Mouse (Mus musculus): ENCODE data around the gene Sult1d1. TPM values are rescaled to one million over a fixed set of nuclear protein-coding genes. Genes with fewer than 3 reads are reported as not detected.

Sult1d1 gene
- total and polyA plus RNA-seq, 2 experiments, result 6.7 to 268 TPM

DNA sequence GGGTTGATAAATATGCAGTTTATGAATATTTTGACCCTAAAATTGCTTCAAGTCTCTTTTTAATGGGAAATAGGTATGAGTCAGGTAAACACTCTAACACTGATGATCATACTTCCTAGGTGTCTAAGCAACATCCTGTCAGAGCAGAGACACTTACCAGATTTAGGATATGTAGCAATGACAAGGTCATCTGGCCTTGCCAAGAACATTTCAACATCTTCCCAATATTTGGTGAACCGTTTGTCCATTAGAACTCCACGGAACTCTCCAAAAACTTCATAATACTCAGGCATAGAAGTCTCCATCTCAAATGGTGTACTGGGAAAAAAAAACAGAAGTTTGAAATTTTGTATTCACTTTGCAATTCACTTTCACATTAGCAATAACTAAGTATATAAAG, 21.1 kb upstream of the Sult1d1 start:
- no peaks in the 10 kb centered on the region for H3K27me3 ChIP-seq (ENCODE audit: control insufficient read depth, insufficient read depth, low read length)
- TF ChIP-seq POLR2A (IDR thresholded peaks at IDR 0.05; ENCODE audit: extremely low read depth, insufficient read depth, low read length), result no peak
- TF ChIP-seq CTCF (IDR thresholded peaks at IDR 0.05; ENCODE audit: low read depth, low read length), result no peak

DNA sequence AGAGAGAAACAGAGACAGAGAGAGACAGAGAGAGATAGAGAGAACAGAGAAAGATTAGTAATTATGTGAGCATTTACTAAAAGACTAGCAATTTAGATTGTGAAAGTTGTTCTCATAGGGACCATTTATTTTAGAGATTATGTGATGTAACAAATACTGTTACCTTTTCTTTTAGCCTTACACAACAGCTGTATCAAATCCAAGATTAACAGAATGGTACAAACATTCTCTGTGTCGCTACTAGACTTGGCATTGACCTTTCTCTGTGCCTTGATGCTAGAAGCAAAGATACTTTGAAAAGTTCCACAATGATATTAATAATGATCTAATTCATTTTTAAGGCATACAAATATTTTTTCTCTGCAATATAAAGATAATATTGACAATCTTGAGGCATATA, 11.6 kb upstream of the Sult1d1 start:
- 27% methylated on average over 1 of the region's 1 CpGs for WGBS
- TF ChIP-seq CTCF (IDR thresholded peaks at IDR 0.05; ENCODE audit: low read depth, low read length), result no peak
- no peak for TF ChIP-seq POLR2A (IDR thresholded peaks at IDR 0.05; ENCODE audit: extremely low read depth, insufficient read depth, low read length)
- Histone ChIP-seq H3K9ac (ENCODE audit: low read depth, low read length) (no peak overlapping the region), H3K36me3 (ENCODE audit: control insufficient read depth, insufficient read depth, low read length) (no peaks in the 10 kb centered on the region), H3K4me3 (ENCODE audit: insufficient read depth, low read depth, low read length) (no peak overlapping the region), H3K27ac (replicated peaks; ENCODE audit: insufficient read depth, low read depth, low read length) (no peak overlapping the region), H3K4me1 (ENCODE audit: control insufficient read depth, insufficient read depth, low read length) (no peaks in the 10 kb centered on the region), H3K27me3 (ENCODE audit: control insufficient read depth, insufficient read depth, low read length) (no peaks in the 10 kb centered on the region), H3K79me2 (ENCODE audit: control insufficient read depth, insufficient read depth, low read length) (no peaks in the 10 kb centered on the region)
- DNase-seq (ENCODE audit: extremely low read depth, low read depth, low spot score), result peak; percentile 80

More for the DNA sequence above, 21.1 kb upstream of the Sult1d1 start:
- Histone ChIP-seq H3K27ac (replicated peaks; ENCODE audit: insufficient read depth, low read depth, low read length) (no peak overlapping the region), H3K79me2 (ENCODE audit: control insufficient read depth, insufficient read depth, low read length) (no peaks in the 10 kb centered on the region), H3K36me3 (ENCODE audit: control insufficient read depth, insufficient read depth, low read length) (no peaks in the 10 kb centered on the region), H3K4me3 (ENCODE audit: insufficient read depth, low read depth, low read length) (no peak overlapping the region), H3K4me1 (ENCODE audit: control insufficient read depth, insufficient read depth, low read length) (no peaks in the 10 kb centered on the region; the same call in 1 of the 2 replicates), H3K9ac (ENCODE audit: low read depth, low read length) (no peak overlapping the region)
- 17% methylated on average over 2 of the region's 2 CpGs for WGBS
- DNase-seq (ENCODE audit: extremely low read depth, low read depth, low spot score), result peak; percentile 93

DNA sequence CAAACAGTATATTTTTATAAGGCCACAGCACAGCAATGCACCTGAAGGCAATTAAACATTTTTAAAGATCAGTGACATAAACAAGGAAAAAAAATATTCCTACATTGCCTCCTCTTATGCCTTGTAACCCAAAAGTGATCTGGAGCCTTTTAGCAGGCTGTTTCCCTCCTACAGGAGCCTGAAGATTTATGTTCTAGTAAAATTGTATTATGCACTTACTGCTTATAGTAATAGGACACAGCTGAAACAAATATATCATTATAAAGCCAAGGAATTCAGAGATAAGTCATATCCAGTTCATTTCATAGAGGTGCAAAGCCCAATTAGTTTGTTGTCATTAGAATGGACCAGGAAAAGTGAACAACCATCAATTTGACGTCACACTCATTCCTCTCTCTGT, 5.3 kb upstream of the Sult1d1 start:
- Histone ChIP-seq H3K36me3 (ENCODE audit: control insufficient read depth, insufficient read depth, low read length) (no peaks in the 10 kb centered on the region), H3K9ac (ENCODE audit: low read depth, low read length) (no peak overlapping the region), H3K79me2 (ENCODE audit: control insufficient read depth, insufficient read depth, low read length) (no peaks in the 10 kb centered on the region), H3K4me3 (ENCODE audit: insufficient read depth, low read depth, low read length) (no peak overlapping the region), H3K27ac (replicated peaks; ENCODE audit: insufficient read depth, low read depth, low read length) (no peak overlapping the region), H3K27me3 (ENCODE audit: control insufficient read depth, insufficient read depth, low read length) (no peaks in the 10 kb centered on the region), H3K4me1 (ENCODE audit: control insufficient read depth, insufficient read depth, low read length) (peaks cover 10% of the 10 kb centered on the region; the same call in 1 of the 2 replicates)
- TF ChIP-seq POLR2A (IDR thresholded peaks at IDR 0.05; ENCODE audit: extremely low read depth, insufficient read depth, low read length), result no peak
- TF ChIP-seq CTCF (IDR thresholded peaks at IDR 0.05; ENCODE audit: low read depth, low read length), result no peak
- WGBS, result 53% methylated on average over 1 of the region's 1 CpGs
- DNase-seq (ENCODE audit: extremely low read depth, low read depth, low spot score), result no peak

DNA sequence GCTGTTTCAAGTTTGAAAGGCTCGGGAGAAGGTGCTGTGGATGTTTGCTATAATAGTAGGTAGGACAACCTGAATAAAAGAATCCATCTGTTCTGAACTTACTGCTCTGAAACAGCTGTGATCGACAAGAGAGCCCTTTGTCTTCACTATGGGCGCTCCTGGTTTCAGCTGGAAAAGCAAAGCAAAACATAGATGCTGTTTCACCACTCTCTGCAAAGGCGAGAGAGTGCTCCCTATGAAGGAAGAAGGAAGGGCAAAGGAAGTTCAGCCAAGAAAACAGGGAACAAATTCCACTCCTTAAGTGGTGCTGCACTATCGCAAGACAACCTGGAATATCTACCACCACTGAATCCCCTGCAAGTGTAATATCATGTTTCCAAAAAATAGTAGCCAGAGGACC, 4.7 kb upstream of the Sult1d1 start:
- H3K27ac ChIP-seq (replicated peaks; ENCODE audit: insufficient read depth, low read depth, low read length), result peak overlapping the region; percentile 85
- H3K27me3 ChIP-seq (ENCODE audit: control insufficient read depth, insufficient read depth, low read length), result no peaks in the 10 kb centered on the region
- no peak for TF ChIP-seq CTCF (IDR thresholded peaks at IDR 0.05; ENCODE audit: low read depth, low read length)
- TF ChIP-seq POLR2A (IDR thresholded peaks at IDR 0.05; ENCODE audit: extremely low read depth, insufficient read depth, low read length), result no peak
- peak overlapping the region; percentile 12; the same call in 1 of the 2 replicates for H3K4me3 ChIP-seq (ENCODE audit: insufficient read depth, low read depth, low read length)
- WGBS, result 24% methylated on average over 5 of the region's 5 CpGs
- peaks cover 10% of the 10 kb centered on the region; the same call in 1 of the 2 replicates for H3K4me1 ChIP-seq (ENCODE audit: control insufficient read depth, insufficient read depth, low read length)
- H3K36me3 ChIP-seq (ENCODE audit: control insufficient read depth, insufficient read depth, low read length), result no peaks in the 10 kb centered on the region
- peak overlapping the region; percentile 72 for H3K9ac ChIP-seq (ENCODE audit: low read depth, low read length)
- H3K79me2 ChIP-seq (ENCODE audit: control insufficient read depth, insufficient read depth, low read length), result no peaks in the 10 kb centered on the region
- peak; percentile 70 for DNase-seq (ENCODE audit: extremely low read depth, low read depth, low spot score)

DNA sequence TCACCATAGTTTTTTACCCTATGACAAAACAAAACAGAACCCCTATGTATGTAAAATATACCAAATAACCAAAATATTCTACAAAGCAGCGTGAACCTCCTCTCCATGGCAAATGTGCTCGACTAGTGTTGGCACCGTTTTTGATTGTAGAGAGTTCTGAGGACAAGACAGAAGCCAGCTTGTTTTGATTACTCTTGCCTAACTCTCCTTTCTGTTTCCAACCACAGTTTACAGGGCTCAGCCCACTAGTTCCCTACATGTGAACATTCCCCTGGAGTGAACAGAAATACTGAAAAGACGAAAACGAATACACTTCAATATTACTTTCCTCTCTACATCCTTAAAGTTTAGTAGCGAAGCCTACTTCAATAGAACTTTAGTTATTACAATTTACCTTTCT, 4.0 kb upstream of the Sult1d1 start:
- Histone ChIP-seq H3K79me2 (ENCODE audit: control insufficient read depth, insufficient read depth, low read length) (no peaks in the 10 kb centered on the region), H3K36me3 (ENCODE audit: control insufficient read depth, insufficient read depth, low read length) (no peaks in the 10 kb centered on the region)
- 29% methylated on average over 6 of the region's 6 CpGs for WGBS

DNA sequence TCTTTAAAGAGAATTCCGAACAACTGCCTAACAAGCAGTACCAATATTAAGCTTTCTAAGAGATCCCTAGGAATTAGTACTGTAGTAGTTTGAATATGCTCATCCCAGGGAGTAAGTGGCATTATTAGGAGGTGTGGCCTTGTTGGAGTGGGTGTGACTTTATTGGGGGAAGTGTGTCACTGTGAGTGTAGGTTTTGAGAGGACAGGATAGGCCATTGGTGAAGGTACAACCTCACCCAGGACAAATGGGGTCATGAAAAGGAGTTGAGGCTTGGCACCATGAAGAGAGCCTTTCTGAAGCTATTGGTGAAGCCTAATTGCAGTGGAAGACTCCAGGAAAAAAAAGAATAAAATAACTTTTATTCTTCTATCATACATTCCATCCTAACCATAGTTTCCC, 1.5 kb downstream of the Sult1d1 start:
- H3K79me2 ChIP-seq (ENCODE audit: control insufficient read depth, insufficient read depth, low read length), result no peaks in the 10 kb centered on the region
- H3K27me3 ChIP-seq (ENCODE audit: control insufficient read depth, insufficient read depth, low read length), result no peaks in the 10 kb centered on the region
- WGBS, result 73% methylated on average over 1 of the region's 1 CpGs
- H3K9ac ChIP-seq (ENCODE audit: low read depth, low read length), result no peak overlapping the region
- peaks cover 4% of the 10 kb centered on the region; the same call in 1 of the 2 replicates for H3K4me1 ChIP-seq (ENCODE audit: control insufficient read depth, insufficient read depth, low read length)
- DNase-seq (ENCODE audit: extremely low read depth, low read depth, low spot score), result peak; percentile 72
- no peak for TF ChIP-seq CTCF (IDR thresholded peaks at IDR 0.05; ENCODE audit: low read depth, low read length)
- TF ChIP-seq POLR2A (IDR thresholded peaks at IDR 0.05; ENCODE audit: extremely low read depth, insufficient read depth, low read length), result no peak
- no peak overlapping the region; the same call in 1 of the 2 replicates for H3K27ac ChIP-seq (replicated peaks; ENCODE audit: insufficient read depth, low read depth, low read length)
- peaks cover 13% of the 10 kb centered on the region for H3K36me3 ChIP-seq (ENCODE audit: control insufficient read depth, insufficient read depth, low read length)
- peak overlapping the region; percentile 46 for H3K4me3 ChIP-seq (ENCODE audit: insufficient read depth, low read depth, low read length)

More for the DNA sequence above, 4.0 kb upstream of the Sult1d1 start:
- Histone ChIP-seq H3K27me3 (ENCODE audit: control insufficient read depth, insufficient read depth, low read length) (no peaks in the 10 kb centered on the region), H3K4me3 (ENCODE audit: insufficient read depth, low read depth, low read length) (no peak overlapping the region; the same call in 1 of the 2 replicates), H3K4me1 (ENCODE audit: control insufficient read depth, insufficient read depth, low read length) (peaks cover 10% of the 10 kb centered on the region; the same call in 1 of the 2 replicates), H3K9ac (ENCODE audit: low read depth, low read length) (no peak overlapping the region), H3K27ac (replicated peaks; ENCODE audit: insufficient read depth, low read depth, low read length) (no peak overlapping the region)
- peak; percentile 94 for DNase-seq (ENCODE audit: extremely low read depth, low read depth, low spot score)
- no peak for TF ChIP-seq CTCF (IDR thresholded peaks at IDR 0.05; ENCODE audit: low read depth, low read length)
- no peak for TF ChIP-seq POLR2A (IDR thresholded peaks at IDR 0.05; ENCODE audit: extremely low read depth, insufficient read depth, low read length)
